Mouse (Mus musculus) heart, adult 8-10 months (tissue): ENCODE results near the gene Vat1l. TPM values are rescaled to one million over a fixed set of nuclear protein-coding genes. Genes with fewer than 3 reads are reported as not detected.

Experiments
- DNase-seq: peaks from one replicate; pipeline ENCODE4 v3.0.0; 2022; ENCODE audit warnings: low spot score
- total RNA-seq, 4 experiments: library from RNA; stranded (reverse); gene quantifications; 2 replicates each; pipeline ENCODE4 v1.2.4; 2022

Vat1l gene
- total RNA-seq, 4 experiments from 2014 or later = 0.16 to 0.50 TPM; not detected in 2

DNA sequence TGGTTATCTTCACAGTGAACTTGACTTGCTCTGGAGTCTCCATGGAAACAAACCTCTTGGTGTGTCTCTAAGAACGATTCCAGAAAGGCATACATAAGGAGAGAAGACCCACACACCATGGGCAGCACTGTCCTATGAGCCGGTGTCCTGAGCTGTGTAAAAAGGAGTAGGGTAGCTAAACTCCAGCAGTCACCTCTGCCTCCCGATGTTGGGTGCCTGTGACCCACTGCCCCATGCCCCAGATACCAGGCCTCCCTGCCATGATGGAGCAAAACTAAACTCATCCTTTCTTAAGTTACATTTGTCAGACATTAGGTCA is 90.3 kb downstream of the Vat1l start:
- DNase-seq = no peak

- no peak for DNase-seq
Measured at GRCm38 (mm10) chr8:114298253-114298652, 92.8 kb downstream of the Vat1l start.

GRCm38 (mm10) chr8:114300072-114300471 is 94.7 kb downstream of the Vat1l start:
- no peak for DNase-seq

DNA sequence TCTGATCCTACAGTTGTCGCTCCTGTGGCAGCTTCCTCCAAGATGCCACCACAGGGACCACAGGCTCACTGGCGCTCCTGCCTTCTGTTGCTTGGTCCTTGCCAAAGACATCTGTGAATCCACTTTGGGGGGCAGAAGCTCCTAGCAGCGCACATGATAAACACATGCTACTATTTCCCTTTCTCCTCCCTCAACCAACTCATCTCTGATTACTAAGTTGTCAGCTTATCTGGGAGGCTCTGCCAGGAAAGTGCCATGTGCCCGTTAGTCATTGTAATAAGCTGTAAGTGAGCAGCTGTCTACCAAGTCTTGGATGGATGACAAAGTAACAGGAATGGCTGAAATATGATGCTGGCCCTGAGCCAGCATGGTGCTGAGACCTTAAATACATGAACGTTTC is 100.9 kb downstream of the Vat1l start:
- DNase-seq = no peak

DNA sequence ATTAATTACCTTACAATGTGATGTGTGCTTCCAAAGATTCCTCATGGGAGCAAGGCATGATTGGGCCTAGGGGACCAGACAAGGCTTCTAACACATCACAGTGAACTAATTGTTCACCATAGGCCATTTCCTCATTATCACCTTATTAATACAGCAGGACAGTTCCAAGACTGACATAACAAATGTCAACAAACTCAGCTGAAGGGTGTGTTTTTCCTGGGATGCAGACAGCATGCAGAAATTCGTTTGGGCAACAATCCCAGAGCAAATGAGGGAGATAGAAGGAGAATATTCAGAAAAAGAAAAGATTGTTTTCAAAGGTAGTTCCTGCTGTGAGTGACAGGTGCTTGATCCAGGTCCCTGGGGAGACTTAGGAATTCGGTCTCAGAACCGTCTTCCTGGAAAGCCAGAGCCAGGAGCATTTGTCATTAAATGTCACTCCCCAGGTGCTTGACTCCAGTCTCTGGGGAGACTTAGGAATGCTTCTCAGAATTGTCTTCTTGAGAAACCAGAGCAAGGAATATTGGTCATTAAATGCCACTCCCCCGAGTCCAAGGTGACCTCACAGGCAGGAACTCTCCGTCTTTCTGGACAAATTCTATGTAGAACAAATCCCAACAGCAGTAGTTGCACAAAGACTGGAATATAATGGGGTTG is 109.4 kb downstream of the Vat1l start:
- no peak for DNase-seq

DNA sequence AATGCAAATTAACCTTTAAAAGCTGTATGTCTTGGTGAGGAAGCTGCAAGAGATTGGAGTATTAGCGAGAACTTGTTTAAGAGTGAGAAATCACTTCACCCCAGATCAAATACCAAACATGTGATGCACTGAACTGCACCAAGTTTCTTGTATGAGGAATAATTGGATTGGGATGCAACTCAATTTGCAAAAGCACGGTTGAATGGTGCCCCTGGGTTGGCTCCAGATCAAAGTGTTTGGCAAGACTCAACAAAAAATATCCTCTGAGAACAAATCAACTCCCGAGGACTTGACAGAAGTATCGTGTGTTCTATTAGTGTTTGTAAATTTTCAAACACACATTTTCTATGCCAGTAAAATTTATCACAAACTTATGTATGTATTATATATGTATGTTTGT is 112.7 kb downstream of the Vat1l start:
- no peak for DNase-seq

DNA sequence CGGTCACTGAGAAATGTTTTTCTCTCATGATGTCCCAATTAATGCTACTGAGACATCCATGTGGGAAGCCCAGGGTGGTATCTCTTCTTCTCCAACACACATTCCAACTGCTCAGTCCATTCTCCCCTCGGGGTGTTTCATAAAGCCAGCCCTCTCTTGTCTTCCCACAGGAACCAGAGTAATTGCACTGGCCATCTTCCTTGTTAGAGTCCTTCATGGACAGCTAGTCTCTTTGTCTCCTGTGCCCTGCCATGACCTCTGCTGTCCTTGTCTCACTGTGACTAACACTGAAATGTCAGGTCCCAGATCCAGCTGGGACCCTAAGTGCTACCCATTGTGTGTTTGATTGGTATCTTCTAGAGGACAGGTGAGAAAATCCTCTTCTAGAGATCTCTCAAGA is 116.7 kb downstream of the Vat1l start:
- DNase-seq = no peak

- DNase-seq = no peak
Measured at GRCm38 (mm10) chr8:114331928-114332327, 126.5 kb downstream of the Vat1l start.

GRCm38 (mm10) chr8:114332949-114333348 is 127.5 kb downstream of the Vat1l start:
- DNase-seq = no peak

GRCm38 (mm10) chr8:114335721-114336120 is 130.3 kb downstream of the Vat1l start:
- DNase-seq = no peak

DNA sequence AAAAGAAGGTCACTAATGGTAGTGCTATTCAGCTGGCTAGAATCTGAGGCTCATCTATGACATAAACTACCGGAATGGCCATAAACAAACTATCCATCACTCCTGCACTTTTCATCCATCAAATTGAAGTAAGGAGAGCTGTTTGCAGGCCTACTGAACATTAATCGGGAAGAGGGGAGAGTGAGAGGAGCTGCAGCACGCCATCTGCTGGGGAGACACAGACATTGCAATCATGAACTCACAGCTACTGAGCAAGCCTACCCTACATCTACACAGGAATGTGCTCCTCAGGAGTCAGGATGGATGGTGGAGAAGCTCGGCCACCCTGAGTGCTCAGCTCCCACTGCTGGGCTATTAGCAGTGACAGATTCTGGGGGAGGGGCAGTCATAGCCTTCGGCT is 136.9 kb downstream of the Vat1l start:
- no peak for DNase-seq

DNA sequence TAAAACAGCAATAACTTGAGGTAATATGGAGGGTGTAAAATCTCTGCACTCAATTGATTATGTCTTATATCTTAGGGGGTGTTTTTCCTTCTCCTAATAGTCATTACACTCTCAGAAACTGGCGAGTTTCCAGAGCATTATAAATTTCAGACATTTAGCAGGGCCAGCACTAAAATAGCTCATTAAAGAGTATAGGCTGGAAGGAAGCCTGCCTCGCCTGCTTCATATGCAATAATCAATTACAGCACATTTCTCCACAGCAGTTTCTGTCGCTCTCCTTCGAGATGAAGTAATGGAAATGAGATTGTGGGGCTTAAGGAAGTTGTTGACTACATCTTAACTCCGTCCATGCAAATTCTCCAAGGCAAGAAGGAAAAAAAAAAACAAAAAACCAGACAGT is 139.4 kb downstream of the Vat1l start:
- DNase-seq = no peak

DNA sequence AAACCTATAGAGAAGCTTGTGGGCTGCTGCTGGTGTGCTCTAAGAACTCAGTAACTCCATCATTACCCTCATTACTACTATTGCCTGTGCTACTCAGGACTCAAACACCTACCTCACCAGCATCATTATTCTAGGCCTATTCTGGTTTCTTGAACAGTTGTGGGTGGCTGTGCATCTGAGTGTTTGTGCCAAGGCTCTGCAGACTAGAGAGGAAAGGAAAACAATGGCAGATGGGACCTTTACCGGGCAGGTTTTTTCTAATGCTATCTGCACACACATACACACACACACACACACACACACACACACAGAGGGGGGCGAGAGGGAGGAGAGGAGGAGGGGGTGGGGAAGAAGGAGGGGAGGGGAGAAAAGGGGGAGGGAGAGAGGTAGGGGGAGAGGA is 140.6 kb downstream of the Vat1l start:
- DNase-seq = no peak

- DNase-seq = no peak
Measured at GRCm38 (mm10) chr8:114351643-114352427, 146.4 kb downstream of the Vat1l start.

DNA sequence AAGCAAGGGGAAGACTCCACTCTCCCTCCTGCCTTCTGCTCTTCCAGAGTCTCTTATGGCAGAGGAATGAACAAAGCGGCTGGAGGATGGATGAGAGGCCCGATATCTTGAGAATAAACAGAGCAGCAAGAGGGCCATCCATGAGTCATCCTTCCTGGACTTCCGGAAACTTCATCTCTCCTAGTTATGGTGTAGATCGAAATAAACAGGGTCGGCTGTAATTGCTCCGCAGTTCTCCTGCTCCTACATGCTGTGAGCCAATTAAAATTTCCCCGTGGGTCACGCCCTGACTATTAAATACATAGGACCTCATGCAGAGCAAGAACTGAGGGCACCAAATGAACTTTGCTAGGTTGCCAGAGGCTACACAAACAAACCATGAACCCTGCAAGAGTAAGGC is 155.1 kb downstream of the Vat1l start:
- no peak for DNase-seq

DNA sequence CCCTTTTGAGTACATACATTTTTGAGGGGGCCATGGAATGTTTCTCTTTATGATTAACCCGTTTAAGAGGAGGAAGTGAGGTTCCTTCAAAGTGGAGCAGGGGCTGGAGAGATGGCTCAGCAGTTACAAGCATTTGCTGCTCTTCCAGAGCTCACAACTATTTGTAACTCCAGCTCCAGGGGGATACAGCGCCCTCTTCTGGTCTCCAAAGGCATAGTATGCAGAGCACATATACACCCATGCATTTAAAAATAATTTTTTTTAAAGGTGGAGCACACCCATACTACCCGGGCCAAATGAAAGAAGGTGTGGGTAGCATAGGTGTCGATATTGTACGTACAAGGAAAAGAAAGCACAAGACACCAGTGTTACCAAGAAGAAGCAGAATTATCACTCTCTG is 157.8 kb downstream of the Vat1l start:
- DNase-seq = no peak

GRCm38 (mm10) chr8:114363656-114364055 is 158.2 kb downstream of the Vat1l start:
- DNase-seq = no peak

- DNase-seq = peak; percentile 49
Measured at GRCm38 (mm10) chr8:114369038-114369976, 163.9 kb downstream of the Vat1l start.

DNA sequence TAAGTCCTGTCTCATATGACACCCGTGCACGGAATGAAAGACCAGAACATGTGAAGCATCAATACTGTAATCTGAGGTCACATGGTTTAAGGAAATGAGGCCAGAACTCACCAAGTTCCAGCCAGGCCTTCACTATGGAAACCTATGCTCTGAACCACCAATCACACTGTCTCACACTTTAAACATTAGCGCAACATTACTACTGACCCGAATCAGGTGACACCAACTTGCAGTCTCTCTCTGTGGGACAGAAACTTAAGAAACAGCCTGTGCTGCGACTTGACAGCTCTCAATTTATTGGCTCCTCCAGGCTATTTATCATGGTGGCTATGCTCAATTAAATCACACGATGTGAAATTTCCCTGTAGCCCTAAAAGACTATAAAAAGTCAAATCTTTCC is 169.0 kb downstream of the Vat1l start:
- DNase-seq = no peak

- no peak for DNase-seq
Measured at GRCm38 (mm10) chr8:114384189-114384588, 178.8 kb downstream of the Vat1l start.

- DNase-seq = no peak
Measured at GRCm38 (mm10) chr8:114387494-114387893, 182.1 kb downstream of the Vat1l start.

DNA sequence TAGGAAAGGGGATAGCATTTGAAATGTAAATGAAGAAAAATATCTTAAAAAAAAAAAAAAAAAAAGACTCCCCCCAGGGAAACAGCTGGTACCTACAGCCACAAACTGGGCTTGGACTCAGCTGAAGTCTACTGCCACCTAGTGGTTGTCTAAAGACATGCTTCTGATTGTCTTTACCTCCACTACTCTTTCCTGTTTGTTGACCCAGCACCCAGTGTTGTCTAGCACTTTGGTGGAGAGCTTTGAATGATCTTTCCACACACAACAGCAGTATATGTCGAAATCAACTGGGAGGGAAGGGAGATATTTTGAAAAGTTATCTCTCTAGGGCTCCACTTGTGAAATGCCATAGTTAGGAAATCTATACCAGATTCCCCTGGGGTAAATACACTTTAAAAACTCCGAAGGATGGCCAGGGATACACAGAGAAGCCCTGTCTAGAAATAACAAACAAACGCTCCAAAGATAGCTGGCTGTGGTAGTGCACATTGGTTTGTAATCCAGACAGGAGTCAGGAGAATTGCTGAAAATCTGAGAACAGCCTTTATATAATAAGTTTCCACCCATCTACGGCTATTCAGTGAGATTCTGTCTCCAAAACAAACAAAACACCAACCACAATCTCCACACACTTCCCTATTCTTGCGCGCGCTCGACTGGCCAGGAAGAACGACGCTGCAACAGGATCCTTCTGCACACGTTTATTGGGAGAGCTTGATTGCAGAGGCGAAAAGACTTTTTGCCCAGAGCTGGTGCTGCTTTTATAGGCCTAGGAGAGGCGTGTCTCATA is 185.2 kb downstream of the Vat1l start:
- DNase-seq = no peak
